Mouse (Mus musculus) bone marrow, adult 2 months (tissue): ENCODE results near the gene Smg1.

ENCODE experiments used
- CTCF ChIP-seq: fragments of 200-500 bp; IDR thresholded peaks from 2 replicates; pipeline ENCODE4 v1.5.1; 2011; ENCODE audit warnings: low read length, control low read depth; ENCODE audit not compliant: control insufficient read depth, insufficient read depth
- POLR2A ChIP-seq: fragments of 200-500 bp; IDR thresholded peaks from 2 replicates; pipeline ENCODE4 v1.6.1; 2011; ENCODE audit warnings: low read depth, mild to moderate bottlenecking, control low read depth, low read length, borderline replicate concordance; ENCODE audit not compliant: control insufficient read depth

DNA sequence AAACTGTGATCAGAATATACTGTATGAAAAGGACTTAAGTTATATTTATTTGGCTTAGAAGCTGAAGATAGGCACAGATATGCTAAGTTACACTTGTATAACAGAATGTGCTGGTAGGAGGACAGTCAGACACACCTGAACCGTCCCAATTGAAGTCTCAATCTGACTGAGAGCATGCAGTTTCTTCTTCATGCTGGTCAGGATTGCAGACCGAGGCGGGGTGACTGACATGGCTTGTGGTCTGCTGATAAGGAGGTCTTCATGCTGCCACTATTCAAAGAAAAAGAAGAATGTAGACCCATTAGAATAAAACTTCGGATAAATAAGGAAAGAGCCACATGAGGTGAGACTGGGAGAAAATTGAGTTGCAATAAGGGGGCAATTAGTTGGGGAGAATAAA, 100.3 kb downstream of the Smg1 start:
- TF ChIP-seq CTCF (no peak), POLR2A (no peak)
